Mouse (Mus musculus): Measurements from ENCODE around the gene Prf1. TPM values are rescaled to one million over a fixed set of nuclear protein-coding genes. Genes with fewer than 3 reads are reported as not detected.

The Prf1 gene
- polyA plus RNA-seq, 1 experiment from 2014 or later: 0.14 TPM

DNA sequence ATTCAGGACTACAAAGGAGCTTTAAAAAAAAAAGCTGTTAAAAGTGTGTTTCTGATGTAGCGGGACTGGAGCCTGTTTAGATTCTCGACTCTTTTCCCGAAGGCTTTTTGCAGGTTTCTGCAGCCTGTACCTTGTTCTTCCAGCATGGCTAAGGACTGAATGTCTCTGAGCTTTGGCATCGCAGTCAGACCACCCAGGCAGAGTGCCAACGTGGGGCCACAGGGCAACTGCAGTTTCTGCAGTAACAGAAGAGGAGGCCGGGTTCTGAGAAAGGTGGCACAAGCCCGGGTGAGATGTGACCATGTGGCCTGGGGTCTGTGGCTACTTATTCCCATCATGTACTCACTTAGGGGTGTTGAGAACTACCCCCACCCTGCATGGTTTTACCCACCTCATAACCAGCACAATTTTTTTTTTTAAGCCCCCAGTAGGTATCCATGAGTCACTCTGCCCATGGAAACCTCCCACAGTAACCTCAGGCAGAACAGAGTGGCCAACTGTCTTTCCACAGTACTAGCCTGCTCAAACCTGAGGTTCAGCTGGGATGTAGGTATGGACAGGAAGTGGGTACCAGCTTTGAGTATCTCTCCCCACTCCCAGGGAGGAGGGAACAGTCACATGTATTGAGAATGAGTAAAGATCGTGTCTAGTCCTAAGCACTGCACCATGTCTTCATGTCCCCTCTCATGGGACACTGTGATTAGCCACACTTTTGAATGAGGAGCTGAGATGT is 754 bp upstream of the Prf1 start:
- H3K9ac ChIP-seq (ENCODE audit: low read depth, low read length): no peak overlapping the region
- no peak overlapping the region for H3K27ac ChIP-seq (replicated peaks; ENCODE audit: low read depth, low read length)
- H3K4me3 ChIP-seq (ENCODE audit: low read depth, low read length): no peak overlapping the region
- no peak overlapping the region for H3K4me2 ChIP-seq (ENCODE audit: low read depth, low read length)
- ATAC-seq (ENCODE audit: low read depth) (no peak), DNase-seq (ENCODE audit: low spot score) (no peak)
- H3K36me3 ChIP-seq (ENCODE audit: control insufficient read depth, insufficient read depth, low read length): no peaks in the 10 kb centered on the region
- H3K4me1 ChIP-seq (ENCODE audit: control insufficient read depth, insufficient read depth, low read length): no peaks in the 10 kb centered on the region
- no peaks in the 10 kb centered on the region for H3K9me3 ChIP-seq (ENCODE audit: control insufficient read depth, low read length)
- WGBS: 73% methylated on average over 8 of the region's 8 CpGs
- no peaks in the 10 kb centered on the region for H3K27me3 ChIP-seq (replicated peaks; ENCODE audit: control insufficient read depth, insufficient read depth, low read length)

- H3K4me1 ChIP-seq (ENCODE audit: control insufficient read depth, insufficient read depth, low read length): no peaks in the 10 kb centered on the region
- no peak overlapping the region for H3K27ac ChIP-seq (replicated peaks; ENCODE audit: low read depth, low read length)
- no peak overlapping the region for H3K4me3 ChIP-seq (ENCODE audit: low read depth, low read length)
- no peaks in the 10 kb centered on the region for H3K27me3 ChIP-seq (replicated peaks; ENCODE audit: control insufficient read depth, insufficient read depth, low read length)
- no peaks in the 10 kb centered on the region for H3K9me3 ChIP-seq (ENCODE audit: control insufficient read depth, low read length)
- DNase-seq (ENCODE audit: low spot score) (peak; percentile 21), ATAC-seq (ENCODE audit: low read depth) (no peak)
- WGBS: 41% methylated on average over 3 of the region's 3 CpGs
- H3K36me3 ChIP-seq (ENCODE audit: control insufficient read depth, insufficient read depth, low read length): no peaks in the 10 kb centered on the region
- H3K9ac ChIP-seq (ENCODE audit: low read depth, low read length): no peak overlapping the region
- H3K4me2 ChIP-seq (ENCODE audit: low read depth, low read length): no peak overlapping the region
Measured at GRCm38 (mm10) chr10:61300996-61301395, 3.4 kb downstream of the Prf1 start.

- ATAC-seq (ENCODE audit: low read depth) (no peak), DNase-seq (ENCODE audit: low spot score) (no peak)
- no peaks in the 10 kb centered on the region for H3K4me1 ChIP-seq (ENCODE audit: control insufficient read depth, insufficient read depth, low read length)
- no peaks in the 10 kb centered on the region for H3K36me3 ChIP-seq (ENCODE audit: control insufficient read depth, insufficient read depth, low read length)
- H3K4me3 ChIP-seq (ENCODE audit: low read depth, low read length): no peak overlapping the region
- no peak overlapping the region for H3K9ac ChIP-seq (ENCODE audit: low read depth, low read length)
- no peaks in the 10 kb centered on the region for H3K9me3 ChIP-seq (ENCODE audit: control insufficient read depth, low read length)
- 79% methylated on average over 6 of the region's 6 CpGs for WGBS
- no peaks in the 10 kb centered on the region for H3K27me3 ChIP-seq (replicated peaks; ENCODE audit: control insufficient read depth, insufficient read depth, low read length)
- no peak overlapping the region for H3K27ac ChIP-seq (replicated peaks; ENCODE audit: low read depth, low read length)
- H3K4me2 ChIP-seq (ENCODE audit: low read depth, low read length): no peak overlapping the region
Measured at GRCm38 (mm10) chr10:61304046-61304445, 6.4 kb downstream of the Prf1 start.

- peak; percentile 32 for DNase-seq (ENCODE audit: low spot score)
- 78% methylated on average over 13 of the region's 13 CpGs for WGBS
- no peak overlapping the region for H3K27ac ChIP-seq (replicated peaks; ENCODE audit: low read depth, low read length)
- H3K4me1 ChIP-seq (ENCODE audit: control insufficient read depth, insufficient read depth, low read length): no peaks in the 10 kb centered on the region
- no peak for ATAC-seq (ENCODE audit: low read depth)
- no peaks in the 10 kb centered on the region for H3K27me3 ChIP-seq (replicated peaks; ENCODE audit: control insufficient read depth, insufficient read depth, low read length)
- no peaks in the 10 kb centered on the region for H3K9me3 ChIP-seq (ENCODE audit: control insufficient read depth, low read length)
- H3K4me3 ChIP-seq (ENCODE audit: low read depth, low read length): no peak overlapping the region
- no peak overlapping the region for H3K9ac ChIP-seq (ENCODE audit: low read depth, low read length)
- H3K4me2 ChIP-seq (ENCODE audit: low read depth, low read length): no peak overlapping the region
- H3K36me3 ChIP-seq (ENCODE audit: control insufficient read depth, insufficient read depth, low read length): no peaks in the 10 kb centered on the region
Measured at GRCm38 (mm10) chr10:61305928-61306590, 8.4 kb downstream of the Prf1 start.

- peak; percentile 72 for DNase-seq (ENCODE audit: low spot score)
Measured at GRCm38 (mm10) chr10:61308706-61309320, 11.2 kb downstream of the Prf1 start.

GRCm38 (mm10) chr10:61312159-61312558 is 14.5 kb downstream of the Prf1 start:
- ATAC-seq (ENCODE audit: low read depth) (no peak), DNase-seq (ENCODE audit: low spot score) (peak; percentile 28)
- H3K4me2 ChIP-seq (ENCODE audit: low read depth, low read length): no peak overlapping the region
- no peaks in the 10 kb centered on the region for H3K27me3 ChIP-seq (replicated peaks; ENCODE audit: control insufficient read depth, insufficient read depth, low read length)
- H3K36me3 ChIP-seq (ENCODE audit: control insufficient read depth, insufficient read depth, low read length): no peaks in the 10 kb centered on the region
- peaks cover 8% of the 10 kb centered on the region; the same call in 1 of the 2 replicates for H3K4me1 ChIP-seq (ENCODE audit: control insufficient read depth, insufficient read depth, low read length)
- no peaks in the 10 kb centered on the region for H3K9me3 ChIP-seq (ENCODE audit: control insufficient read depth, low read length)
- no peak overlapping the region for H3K9ac ChIP-seq (ENCODE audit: low read depth, low read length)
- H3K27ac ChIP-seq (replicated peaks; ENCODE audit: low read depth, low read length): no peak overlapping the region
- WGBS: 69% methylated on average over 6 of the region's 6 CpGs
- no peak overlapping the region for H3K4me3 ChIP-seq (ENCODE audit: low read depth, low read length)

More at GRCm38 (mm10) chr10:61308706-61309320, 11.2 kb downstream of the Prf1 start:
- peaks cover 8% of the 10 kb centered on the region; the same call in 1 of the 2 replicates for H3K4me1 ChIP-seq (ENCODE audit: control insufficient read depth, insufficient read depth, low read length)
- no peak overlapping the region for H3K4me3 ChIP-seq (ENCODE audit: low read depth, low read length)
- no peak overlapping the region for H3K9ac ChIP-seq (ENCODE audit: low read depth, low read length)
- H3K9me3 ChIP-seq (ENCODE audit: control insufficient read depth, low read length): no peaks in the 10 kb centered on the region
- no peaks in the 10 kb centered on the region for H3K36me3 ChIP-seq (ENCODE audit: control insufficient read depth, insufficient read depth, low read length)
- ATAC-seq (ENCODE audit: low read depth): peak; percentile 47; the same call in 1 of the 2 replicates
- 46% methylated on average over 12 of the region's 12 CpGs for WGBS
- H3K4me2 ChIP-seq (ENCODE audit: low read depth, low read length): no peak overlapping the region
- H3K27me3 ChIP-seq (replicated peaks; ENCODE audit: control insufficient read depth, insufficient read depth, low read length): no peaks in the 10 kb centered on the region
- 0 out of 2 replicates have a peak overlapping the region, but pooled peaks have one; percentile 35 for H3K27ac ChIP-seq (replicated peaks; ENCODE audit: low read depth, low read length)

- ATAC-seq (ENCODE audit: low read depth) (no peak), DNase-seq (ENCODE audit: low spot score) (no peak)
- no peak overlapping the region for H3K9ac ChIP-seq (ENCODE audit: low read depth, low read length)
- H3K4me2 ChIP-seq (ENCODE audit: low read depth, low read length): no peak overlapping the region
- H3K27me3 ChIP-seq (replicated peaks; ENCODE audit: control insufficient read depth, insufficient read depth, low read length): no peaks in the 10 kb centered on the region
- 35% methylated on average over 7 of the region's 7 CpGs for WGBS
- H3K27ac ChIP-seq (replicated peaks; ENCODE audit: low read depth, low read length): no peak overlapping the region
- peaks cover 8% of the 10 kb centered on the region; the same call in 1 of the 2 replicates for H3K4me1 ChIP-seq (ENCODE audit: control insufficient read depth, insufficient read depth, low read length)
- no peaks in the 10 kb centered on the region for H3K36me3 ChIP-seq (ENCODE audit: control insufficient read depth, insufficient read depth, low read length)
- H3K4me3 ChIP-seq (ENCODE audit: low read depth, low read length): no peak overlapping the region
- H3K9me3 ChIP-seq (ENCODE audit: control insufficient read depth, low read length): no peaks in the 10 kb centered on the region
Measured at GRCm38 (mm10) chr10:61312754-61313153, 15.1 kb downstream of the Prf1 start.

DNA sequence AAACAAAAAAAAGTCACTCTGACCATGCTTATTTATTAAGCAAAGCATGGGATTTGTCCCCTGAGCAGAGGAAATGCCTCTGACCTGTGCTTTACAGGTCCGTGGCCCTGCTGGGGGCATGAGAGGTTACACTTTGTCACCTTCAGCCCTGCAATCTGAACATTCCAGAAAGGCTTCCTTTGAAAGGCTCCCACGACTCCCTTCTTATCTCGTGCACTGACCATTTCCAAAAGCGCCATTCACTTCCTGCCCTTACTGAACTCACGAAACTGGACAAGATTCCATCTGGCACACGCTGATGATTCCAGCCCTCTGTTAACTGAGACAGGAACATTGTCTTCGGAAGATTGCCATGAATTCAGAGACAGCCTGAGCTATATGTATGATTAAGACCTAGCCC is 16.1 kb downstream of the Prf1 start:
- H3K9me3 ChIP-seq (ENCODE audit: control insufficient read depth, low read length): no peaks in the 10 kb centered on the region
- H3K36me3 ChIP-seq (ENCODE audit: control insufficient read depth, insufficient read depth, low read length): 0 out of 2 replicates have a peak, but pooled peaks cover 3% of the 10 kb centered on the region
- peaks cover 8% of the 10 kb centered on the region; the same call in 1 of the 2 replicates for H3K4me1 ChIP-seq (ENCODE audit: control insufficient read depth, insufficient read depth, low read length)
- no peaks in the 10 kb centered on the region for H3K27me3 ChIP-seq (replicated peaks; ENCODE audit: control insufficient read depth, insufficient read depth, low read length)
- WGBS: 63% methylated on average over 7 of the region's 7 CpGs
- no peak overlapping the region for H3K27ac ChIP-seq (replicated peaks; ENCODE audit: low read depth, low read length)
- H3K9ac ChIP-seq (ENCODE audit: low read depth, low read length): no peak overlapping the region
- H3K4me3 ChIP-seq (ENCODE audit: low read depth, low read length): no peak overlapping the region
- no peak overlapping the region for H3K4me2 ChIP-seq (ENCODE audit: low read depth, low read length)
- no peak for DNase-seq (ENCODE audit: low spot score)
- ATAC-seq (ENCODE audit: low read depth): no peak

All from embryonic facial prominence, embryonic 14.5 days (tissue).